Mouse (Mus musculus) neural tube, embryonic 14.5 days (tissue): ENCODE results near the gene Fbxo21. TPM values are rescaled to one million over a fixed set of nuclear protein-coding genes. Genes with fewer than 3 reads are reported as not detected.

ENCODE experiments used
- ATAC-seq: fragments of 200-750 bp; cut with Nextera tagmentation; 2 replicates; pipeline ENCODE4 v1.8.0; 2017; ENCODE audit warnings: low read depth, mild to moderate bottlenecking, moderate TSS enrichment, moderate library complexity
- H3K27ac ChIP-seq: fragments of 300-500 bp; sonication (generic); 2 replicates; pipeline ENCODE4 v1.5.1; 2014; ENCODE audit warnings: low read depth, mild to moderate bottlenecking, control low read depth, low read length, moderate library complexity, mixed read lengths
- H3K27me3 ChIP-seq: fragments of 300-500 bp; sonication (generic); 2 replicates; pipeline ENCODE4 v1.6.1; 2014; ENCODE audit warnings: low read length; ENCODE audit not compliant: control insufficient read depth, insufficient read depth
- H3K36me3 ChIP-seq: fragments of 300-500 bp; sonication (generic); 2 replicates; pipeline ENCODE4 v1.6.1; 2014; ENCODE audit warnings: low read length, mixed read lengths; ENCODE audit not compliant: control insufficient read depth, insufficient read depth
- H3K4me1 ChIP-seq: fragments of 300-500 bp; sonication (generic); 2 replicates; pipeline ENCODE4 v1.6.1; 2014; ENCODE audit warnings: low read length; ENCODE audit not compliant: control insufficient read depth, insufficient read depth
- H3K4me2 ChIP-seq: fragments of 300-500 bp; sonication (generic); 2 replicates; pipeline ENCODE4 v1.6.1; 2014; ENCODE audit warnings: mild to moderate bottlenecking, low read depth, low read length, control low read depth
- H3K4me3 ChIP-seq: fragments of 300-500 bp; sonication (generic); 2 replicates; pipeline ENCODE4 v1.5.1; 2014; ENCODE audit warnings: low read depth, low read length, control low read depth, mixed read lengths
- H3K9ac ChIP-seq: fragments of 300-500 bp; sonication (generic); replicated peaks from 2 replicates; pipeline ENCODE4 v1.6.1; 2014; ENCODE audit warnings: low read depth, mild to moderate bottlenecking, control low read depth, low read length, mixed read lengths
- H3K9me3 ChIP-seq: fragments of 300-500 bp; sonication (generic); 2 replicates; pipeline ENCODE4 v1.6.1; 2016; ENCODE audit warnings: low read length; ENCODE audit not compliant: control insufficient read depth
- WGBS: fragments of 180-500 bp; shearing (Covaris S2); extraction: QIAGEN DNeasy Blood & Tissue Kit; methylation state at CpG from one replicate; pipeline ENCODE4 v1.1.7; 2014; 5-methylcytosine and 5-hydroxymethylcytosine counted together
- polyA plus RNA-seq: library from polyadenylated mRNA; unstranded; fragments of >200 nt; fragmentation: Nextera tagmentation; extraction: Ambion mirVana; gene quantifications from 2 replicates; pipeline ENCODE4 v1.2.1, GENCODE M21; 2014

Fbxo21 gene
- polyA plus RNA-seq, 1 experiment from 2014 or later: 143 TPM

- 7% methylated on average over 10 of the region's 10 CpGs for WGBS
- no peaks in the 10 kb centered on the region for H3K9me3 ChIP-seq
- H3K4me2 ChIP-seq: peak overlapping the region; percentile 27; the same call in 1 of the 2 replicates
- H3K9ac ChIP-seq: no peak overlapping the region
- H3K27ac ChIP-seq: peak overlapping the region; percentile 34; the same call in 1 of the 2 replicates
- no peak overlapping the region for H3K4me3 ChIP-seq
- H3K4me1 ChIP-seq: peaks cover 8% of the 10 kb centered on the region; the same call in 1 of the 2 replicates
- H3K27me3 ChIP-seq: no peaks in the 10 kb centered on the region
- no peaks in the 10 kb centered on the region for H3K36me3 ChIP-seq
- peak; percentile 84; the same call in 1 of the 2 replicates for ATAC-seq
These were observed 61.4 kb downstream of the Fbxo21 start for GRCm38 (mm10) chr5:118037798-118038484.

GRCm38 (mm10) chr5:118039241-118039668 lies 62.7 kb downstream of the Fbxo21 start:
- 38% methylated on average over 12 of the region's 12 CpGs for WGBS

GRCm38 (mm10) chr5:118042599-118042998 lies 66.1 kb downstream of the Fbxo21 start:
- ATAC-seq: no peak
- H3K9me3 ChIP-seq: no peaks in the 10 kb centered on the region
- H3K27ac ChIP-seq: no peak overlapping the region
- no peak overlapping the region for H3K4me2 ChIP-seq
- H3K4me1 ChIP-seq: peaks cover 4% of the 10 kb centered on the region; the same call in 1 of the 2 replicates
- no peak overlapping the region for H3K4me3 ChIP-seq
- no peaks in the 10 kb centered on the region for H3K27me3 ChIP-seq
- WGBS: 82% methylated on average over 6 of the region's 6 CpGs
- H3K36me3 ChIP-seq: no peaks in the 10 kb centered on the region
- H3K9ac ChIP-seq: no peak overlapping the region

More at GRCm38 (mm10) chr5:118039241-118039668, 62.7 kb downstream of the Fbxo21 start:
- Histone ChIP-seq H3K27me3 (no peaks in the 10 kb centered on the region), H3K27ac (no peak overlapping the region), H3K4me2 (no peak overlapping the region), H3K4me3 (no peak overlapping the region), H3K9ac (no peak overlapping the region), H3K4me1 (peaks cover 8% of the 10 kb centered on the region; the same call in 1 of the 2 replicates), H3K36me3 (no peaks in the 10 kb centered on the region), H3K9me3 (no peaks in the 10 kb centered on the region)
- ATAC-seq: no peak

GRCm38 (mm10) chr5:118043761-118044160 lies 67.2 kb downstream of the Fbxo21 start:
- Histone ChIP-seq H3K9ac (no peak overlapping the region), H3K4me2 (no peak overlapping the region), H3K27ac (no peak overlapping the region), H3K36me3 (no peaks in the 10 kb centered on the region), H3K9me3 (no peaks in the 10 kb centered on the region), H3K4me3 (no peak overlapping the region), H3K4me1 (no peaks in the 10 kb centered on the region), H3K27me3 (no peaks in the 10 kb centered on the region)
- 91% methylated on average over 4 of the region's 4 CpGs for WGBS
- no peak for ATAC-seq

GRCm38 (mm10) chr5:118044907-118045306 lies 68.4 kb downstream of the Fbxo21 start:
- no peak overlapping the region for H3K27ac ChIP-seq
- no peak overlapping the region for H3K9ac ChIP-seq
- H3K4me3 ChIP-seq: no peak overlapping the region
- H3K4me2 ChIP-seq: no peak overlapping the region
- no peaks in the 10 kb centered on the region for H3K36me3 ChIP-seq
- H3K27me3 ChIP-seq: no peaks in the 10 kb centered on the region
- 82% methylated on average over 6 of the region's 6 CpGs for WGBS
- no peaks in the 10 kb centered on the region for H3K9me3 ChIP-seq
- H3K4me1 ChIP-seq: no peaks in the 10 kb centered on the region
- no peak for ATAC-seq

- H3K4me3 ChIP-seq: no peak overlapping the region
- H3K4me2 ChIP-seq: no peak overlapping the region
- no peaks in the 10 kb centered on the region for H3K9me3 ChIP-seq
- H3K9ac ChIP-seq: no peak overlapping the region
- no peak overlapping the region for H3K27ac ChIP-seq
- no peaks in the 10 kb centered on the region for H3K27me3 ChIP-seq
- WGBS: 93% methylated on average over 9 of the region's 9 CpGs
- H3K36me3 ChIP-seq: no peaks in the 10 kb centered on the region
- no peaks in the 10 kb centered on the region for H3K4me1 ChIP-seq
- no peak for ATAC-seq
These were observed 68.9 kb downstream of the Fbxo21 start for GRCm38 (mm10) chr5:118045385-118045784.

- no peaks in the 10 kb centered on the region for H3K4me1 ChIP-seq
- H3K9me3 ChIP-seq: no peaks in the 10 kb centered on the region
- H3K27me3 ChIP-seq: no peaks in the 10 kb centered on the region
- no peak for ATAC-seq
- no peak overlapping the region for H3K4me2 ChIP-seq
- no peak overlapping the region for H3K4me3 ChIP-seq
- no peaks in the 10 kb centered on the region for H3K36me3 ChIP-seq
- WGBS: 89% methylated on average over 14 of the region's 14 CpGs
- no peak overlapping the region for H3K27ac ChIP-seq
- no peak overlapping the region for H3K9ac ChIP-seq
These were observed 70.7 kb downstream of the Fbxo21 start for GRCm38 (mm10) chr5:118047091-118047757.

- Histone ChIP-seq H3K36me3 (no peaks in the 10 kb centered on the region), H3K9ac (no peak overlapping the region), H3K4me2 (no peak overlapping the region), H3K27ac (no peak overlapping the region), H3K27me3 (no peaks in the 10 kb centered on the region), H3K4me3 (no peak overlapping the region), H3K9me3 (no peaks in the 10 kb centered on the region), H3K4me1 (no peaks in the 10 kb centered on the region)
- ATAC-seq: no peak
- WGBS: 87% methylated on average over 4 of the region's 4 CpGs
These were observed 71.9 kb downstream of the Fbxo21 start for GRCm38 (mm10) chr5:118048412-118048811.

GRCm38 (mm10) chr5:118048928-118049327 lies 72.4 kb downstream of the Fbxo21 start:
- no peaks in the 10 kb centered on the region for H3K9me3 ChIP-seq
- no peak overlapping the region for H3K27ac ChIP-seq
- no peak overlapping the region for H3K9ac ChIP-seq
- H3K36me3 ChIP-seq: no peaks in the 10 kb centered on the region
- H3K4me3 ChIP-seq: no peak overlapping the region
- no peak overlapping the region for H3K4me2 ChIP-seq
- H3K4me1 ChIP-seq: no peaks in the 10 kb centered on the region
- no peak for ATAC-seq
- 87% methylated on average over 5 of the region's 5 CpGs for WGBS
- H3K27me3 ChIP-seq: no peaks in the 10 kb centered on the region
